Mouse (Mus musculus): ENCODE measurements around the gene Jag2. TPM values are rescaled to one million over a fixed set of nuclear protein-coding genes. Genes with fewer than 3 reads are reported as not detected.

The Jag2 gene
- polyA plus RNA-seq, 1 experiment: 51.8 TPM

DNA sequence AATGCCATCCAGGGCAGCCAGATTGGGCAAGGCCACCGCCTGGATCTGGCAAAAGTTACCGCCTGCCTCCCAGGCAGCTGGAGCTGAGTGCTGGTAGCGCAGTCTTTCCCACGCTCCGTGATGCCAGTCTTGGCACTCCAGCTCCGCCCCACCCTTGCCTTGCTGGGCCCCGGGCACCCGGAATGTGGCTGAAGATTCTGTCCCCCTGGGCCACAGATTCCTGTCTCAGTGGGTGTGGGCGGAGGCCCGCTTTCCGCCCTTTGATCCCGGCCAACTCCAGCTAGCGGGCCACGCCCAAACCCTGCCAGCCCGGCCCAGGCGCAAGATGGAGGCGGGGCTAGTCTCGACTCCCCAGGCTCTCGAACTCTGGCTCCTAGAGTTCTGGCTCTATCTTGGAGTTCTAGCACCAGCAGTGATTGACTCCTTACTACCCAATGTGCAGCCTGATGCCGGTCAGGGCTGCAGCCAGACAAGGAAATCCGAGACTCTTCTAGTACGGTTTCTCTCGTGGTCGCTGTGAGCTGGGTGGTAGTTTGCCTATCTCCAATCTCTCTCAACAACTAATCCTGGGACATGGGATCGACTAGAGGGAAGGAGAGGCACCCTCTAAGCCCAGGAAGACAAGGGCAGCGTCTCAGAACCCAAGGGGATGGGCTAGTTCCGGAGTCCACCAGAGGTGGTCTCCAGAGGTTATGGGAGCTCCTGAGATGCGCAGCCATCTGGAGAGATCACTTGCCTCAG, 53.1 kb downstream of the Jag2 start:
- Histone ChIP-seq H3K4me3 (no peak overlapping the region), H3K27me3 (ENCODE audit: control insufficient read depth, insufficient read depth, insufficient read length) (no peaks in the 10 kb centered on the region), H3K4me2 (ENCODE audit: low read depth) (peak overlapping the region; percentile 85), H3K79me2 (ENCODE audit: control insufficient read depth, insufficient read depth) (no peaks in the 10 kb centered on the region), H3ac (ENCODE audit: control insufficient read depth, insufficient read length) (no peak overlapping the region), H3K36me3 (ENCODE audit: control insufficient read depth, insufficient read depth) (no peaks in the 10 kb centered on the region)
- peak in 2 of 3 experiments; percentile 22 to 75 for TF ChIP-seq MYOG (IDR thresholded peaks at IDR 0.05; ENCODE audit: control insufficient read depth in 1 of 3, insufficient read depth in 1 of 3, insufficient read length in 2 of 3, low read depth in 2 of 3)
- no peak for TF ChIP-seq TCF3 (IDR thresholded peaks at IDR 0.05; ENCODE audit: insufficient read length, low read depth)
- no peak for TF ChIP-seq E2F4 (IDR thresholded peaks at IDR 0.05; ENCODE audit: insufficient read depth)
- TF ChIP-seq REST (IDR thresholded peaks at IDR 0.05; ENCODE audit: insufficient read depth, insufficient read length): no peak
- TF ChIP-seq POLR2A (IDR thresholded peaks at IDR 0.05; ENCODE audit: insufficient read length, low read depth): peak; percentile 59
- TF ChIP-seq USF1 (IDR thresholded peaks at IDR 0.05; ENCODE audit: low read depth): no peak
- peak in 2 of 3 experiments; percentile 27 to 67 for TF ChIP-seq MYOD1 (IDR thresholded peaks at IDR 0.05; ENCODE audit: control insufficient read depth in 1 of 3, insufficient read length in 2 of 3, low read depth in 2 of 3)
- no peak for TF ChIP-seq POLR2AphosphoS2 (IDR thresholded peaks at IDR 0.05; ENCODE audit: insufficient read length, low read depth)

GRCm38 (mm10) chr12:112875225-112876013, 54.2 kb downstream of the Jag2 start:
- Histone ChIP-seq H3K4me2 (ENCODE audit: low read depth) (peak overlapping the region; percentile 85), H3ac (ENCODE audit: control insufficient read depth, insufficient read length) (no peak overlapping the region), H3K27me3 (ENCODE audit: control insufficient read depth, insufficient read depth, insufficient read length) (no peaks in the 10 kb centered on the region), H3K79me2 (ENCODE audit: control insufficient read depth, insufficient read depth) (no peaks in the 10 kb centered on the region), H3K4me3 (no peak overlapping the region), H3K36me3 (ENCODE audit: control insufficient read depth, insufficient read depth) (no peaks in the 10 kb centered on the region)
- TF ChIP-seq CEBPB (IDR thresholded peaks at IDR 0.05; ENCODE audit: insufficient read depth, poor library complexity, severe bottlenecking) (no peak), MYOD1 (IDR thresholded peaks at IDR 0.05; ENCODE audit: control insufficient read depth in 1 of 3, insufficient read length in 2 of 3, low read depth in 2 of 3) (peak; percentile 64 to 95 (median 91)), MYOG (IDR thresholded peaks at IDR 0.05; ENCODE audit: control insufficient read depth in 1 of 3, insufficient read depth in 1 of 3, insufficient read length in 2 of 3, low read depth in 2 of 3) (peak in 1 of 3 experiments; percentile 45), SRF (IDR thresholded peaks at IDR 0.05; ENCODE audit: control insufficient read depth, insufficient read length, low read depth) (no peak), TCF12 (IDR thresholded peaks at IDR 0.05; ENCODE audit: insufficient read depth, poor library complexity, severe bottlenecking) (peak; percentile 64), TCF3 (IDR thresholded peaks at IDR 0.05; ENCODE audit: insufficient read length, low read depth) (peak; percentile 39)

DNA sequence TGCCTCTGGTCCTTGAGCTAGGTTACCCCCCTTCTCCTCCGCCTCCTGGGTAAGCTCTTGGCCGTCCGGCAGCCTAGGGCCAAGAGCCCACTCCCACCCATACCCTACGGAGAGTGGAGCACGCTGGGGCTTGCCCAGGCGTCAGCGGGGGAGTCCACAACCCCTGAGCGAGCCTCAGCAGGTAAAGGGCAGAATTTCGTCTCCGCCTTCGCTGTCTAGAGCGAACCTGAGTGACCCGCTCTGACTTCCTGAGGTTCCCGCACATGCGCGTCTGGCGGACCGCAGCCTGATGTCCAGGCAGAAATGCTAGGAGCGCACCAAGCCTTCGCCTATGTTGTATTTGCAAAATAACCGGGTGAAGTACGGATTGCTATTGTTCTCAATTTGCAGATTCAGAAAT, 55.4 kb downstream of the Jag2 start:
- Histone ChIP-seq H3K4me2 (ENCODE audit: low read depth) (no peak overlapping the region), H3K27me3 (ENCODE audit: control insufficient read depth, insufficient read depth, insufficient read length) (no peaks in the 10 kb centered on the region), H3K4me3 (no peak overlapping the region), H3K79me2 (ENCODE audit: control insufficient read depth, insufficient read depth) (no peaks in the 10 kb centered on the region), H3K36me3 (ENCODE audit: control insufficient read depth, insufficient read depth) (no peaks in the 10 kb centered on the region), H3ac (ENCODE audit: control insufficient read depth, insufficient read length) (no peak overlapping the region)
- no peak for TF ChIP-seq MAX (IDR thresholded peaks at IDR 0.05; ENCODE audit: low read depth)
- no peak for TF ChIP-seq CEBPB (IDR thresholded peaks at IDR 0.05; ENCODE audit: insufficient read depth, poor library complexity, severe bottlenecking)
- TF ChIP-seq MYOG (IDR thresholded peaks at IDR 0.05; ENCODE audit: control insufficient read depth in 1 of 3, insufficient read depth in 1 of 3, insufficient read length in 2 of 3, low read depth in 2 of 3): no peak
- no peak for TF ChIP-seq SRF (IDR thresholded peaks at IDR 0.05; ENCODE audit: control insufficient read depth, insufficient read length, low read depth)
- TF ChIP-seq TCF3 (IDR thresholded peaks at IDR 0.05; ENCODE audit: insufficient read length, low read depth): no peak
- TF ChIP-seq TCF12 (IDR thresholded peaks at IDR 0.05; ENCODE audit: insufficient read depth, poor library complexity, severe bottlenecking): no peak
- TF ChIP-seq E2F4 (IDR thresholded peaks at IDR 0.05; ENCODE audit: insufficient read depth): no peak
- no peak for TF ChIP-seq MYOD1 (IDR thresholded peaks at IDR 0.05; ENCODE audit: control insufficient read depth in 1 of 3, insufficient read length in 2 of 3, low read depth in 2 of 3)
- TF ChIP-seq POLR2A (IDR thresholded peaks at IDR 0.05; ENCODE audit: insufficient read length, low read depth): no peak
- no peak for TF ChIP-seq POLR2AphosphoS2 (IDR thresholded peaks at IDR 0.05; ENCODE audit: insufficient read length, low read depth)
- no peak for TF ChIP-seq USF1 (IDR thresholded peaks at IDR 0.05; ENCODE audit: low read depth)
- no peak for TF ChIP-seq REST (IDR thresholded peaks at IDR 0.05; ENCODE audit: insufficient read depth, insufficient read length)

DNA sequence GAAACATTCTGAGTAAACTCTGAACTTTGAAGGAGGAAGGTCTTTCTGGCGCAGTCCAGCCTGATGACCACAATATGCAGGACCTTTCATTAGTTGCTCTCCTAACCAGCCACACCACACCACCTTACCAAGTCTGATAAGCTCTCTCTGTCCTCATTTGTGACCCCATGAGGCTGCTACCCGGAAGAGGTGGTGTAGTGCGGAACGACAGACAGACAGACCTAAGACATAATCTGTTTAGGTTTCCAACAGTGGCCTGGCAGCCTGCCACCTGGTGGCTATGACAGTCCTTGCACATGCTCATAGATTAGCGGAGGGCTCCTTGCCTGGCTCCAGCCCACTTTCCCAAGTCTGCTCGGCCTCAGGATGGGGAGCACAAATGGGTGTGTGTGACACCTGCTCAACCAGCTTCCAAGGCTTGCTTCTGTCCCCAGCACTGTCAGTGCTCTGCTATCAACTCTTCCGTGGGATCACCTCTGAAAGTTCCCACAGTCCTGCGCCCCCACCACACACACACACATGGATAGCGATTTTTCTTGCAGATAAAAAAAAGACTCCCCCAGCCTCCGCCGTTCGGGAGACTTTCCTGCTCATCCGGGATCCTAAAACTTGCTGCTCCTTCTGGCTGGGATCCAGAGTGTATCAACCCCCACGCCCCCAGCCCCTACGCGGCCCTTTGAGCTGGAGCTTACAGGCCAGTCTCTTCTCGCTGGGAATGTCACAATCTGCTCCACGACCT, 56.0 kb downstream of the Jag2 start:
- H3K4me3 ChIP-seq: no peak overlapping the region
- H3K36me3 ChIP-seq (ENCODE audit: control insufficient read depth, insufficient read depth): no peaks in the 10 kb centered on the region
- no peaks in the 10 kb centered on the region for H3K79me2 ChIP-seq (ENCODE audit: control insufficient read depth, insufficient read depth)
- H3K27me3 ChIP-seq (ENCODE audit: control insufficient read depth, insufficient read depth, insufficient read length): no peaks in the 10 kb centered on the region
- TF ChIP-seq TCF12 (IDR thresholded peaks at IDR 0.05; ENCODE audit: insufficient read depth, poor library complexity, severe bottlenecking) (no peak), POLR2A (IDR thresholded peaks at IDR 0.05; ENCODE audit: insufficient read length, low read depth) (no peak), POLR2AphosphoS2 (IDR thresholded peaks at IDR 0.05; ENCODE audit: insufficient read length, low read depth) (no peak)
- H3K4me2 ChIP-seq (ENCODE audit: low read depth): no peak overlapping the region
- H3ac ChIP-seq (ENCODE audit: control insufficient read depth, insufficient read length): no peak overlapping the region
